Mouse (Mus musculus) G1E (cell line): Measurements from ENCODE around the gene Med12. TPM values are rescaled to one million over a fixed set of nuclear protein-coding genes. Genes with fewer than 3 reads are reported as not detected.

Source experiments
- ATAC-seq: 2 replicates; pipeline ENCODE4 v1.8.0; 2016; ENCODE audit warnings: mild to moderate bottlenecking; ENCODE audit not compliant: insufficient number of reproducible peaks, poor library complexity, low FRiP score, severe bottlenecking; ENCODE audit errors: extremely low read depth
- DNase-seq: peaks from one replicate; pipeline ENCODE4 v3.0.0; 2012; ENCODE audit warnings: low spot score
- H3K27me3 ChIP-seq: 2 replicates; pipeline ENCODE4 v1.6.1; 2012; ENCODE audit warnings: mild to moderate bottlenecking, low read length, inconsistent platforms; ENCODE audit not compliant: insufficient read depth
- H3K36me3 ChIP-seq: replicated peaks from 2 replicates; pipeline ENCODE3; 2012; ENCODE audit warnings: mild to moderate bottlenecking, inconsistent platforms
- H3K4me1 ChIP-seq: 2 replicates; pipeline ENCODE4 v1.6.1; 2012; ENCODE audit warnings: low read depth, low read length, inconsistent platforms, mixed read lengths; ENCODE audit not compliant: insufficient read depth
- H3K4me3 ChIP-seq: 2 replicates; pipeline ENCODE4 v1.5.1; 2012; ENCODE audit warnings: low read depth, mild to moderate bottlenecking, inconsistent platforms, low read length, moderate library complexity, mixed read lengths
- H3K9me3 ChIP-seq: replicated peaks from 2 replicates; pipeline ENCODE4 v1.6.1; 2012; ENCODE audit warnings: inconsistent platforms
- CTCF ChIP-seq: IDR thresholded peaks from 2 replicates; pipeline ENCODE4 v1.5.1; 2012; ENCODE audit warnings: low read depth, low read length, inconsistent platforms, mixed read lengths
- GATA1 ChIP-seq: IDR thresholded peaks from 2 replicates; pipeline ENCODE4 v1.6.1; 2012; ENCODE audit warnings: borderline replicate concordance, low read length, inconsistent platforms, mixed read lengths
- GATA2 ChIP-seq: IDR thresholded peaks from 2 replicates; pipeline ENCODE4 v1.6.1; 2012; ENCODE audit warnings: low read depth, low read length, inconsistent platforms, borderline replicate concordance
- POLR2AphosphoS5 ChIP-seq: IDR thresholded peaks from 2 replicates; pipeline ENCODE4 v1.6.1; 2012; ENCODE audit warnings: low read depth, low read length, inconsistent platforms; ENCODE audit not compliant: insufficient replicate concordance
- TAL1 ChIP-seq: conservative IDR thresholded peaks from 2 replicates; pipeline ENCODE4 v1.6.1; 2012; ENCODE audit warnings: low read depth, low read length, inconsistent platforms, mixed read lengths
- polyA plus RNA-seq: library from polyadenylated mRNA; stranded (reverse); fragments of >175 nt; gene quantifications from 2 replicates; pipeline ENCODE4 v1.2.3, GENCODE M21; 2012
- total RNA-seq, 2 experiments: library from RNA; stranded (forward) in 1 of 2; stranded (reverse) in 1 of 2; fragments of 200-1000 nt in 1 of 2; fragments of >200 nt in 1 of 2; fragmentation: Nextera tagmentation in 1 of 2; gene quantifications; 2 replicates each; pipeline ENCODE4 v1.2.3; 2014 to 2017

Med12 gene
- total and polyA plus RNA-seq, 3 experiments = 37.9 to 128 (median 44.8) TPM

DNA sequence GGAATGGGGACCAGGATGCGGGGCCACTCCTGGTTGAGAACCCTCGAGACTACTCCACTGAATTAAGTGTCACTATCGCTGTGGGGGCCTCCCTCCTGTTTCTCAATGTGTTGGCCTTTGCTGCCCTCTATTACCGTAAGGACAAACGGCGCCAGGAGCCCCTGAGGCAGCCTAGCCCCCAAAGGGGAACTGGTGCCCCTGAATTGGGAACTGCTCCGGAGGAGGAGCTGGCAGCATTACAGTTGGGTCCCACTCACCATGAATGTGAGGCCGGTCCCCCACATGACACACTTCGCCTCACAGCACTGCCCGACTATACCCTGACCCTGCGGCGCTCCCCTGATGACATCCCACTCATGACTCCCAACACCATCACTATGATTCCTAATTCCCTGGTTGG is 45.9 kb downstream of the Med12 start:
- no peaks in the 10 kb centered on the region for H3K4me1 ChIP-seq
- DNase-seq = no peak
- H3K36me3 ChIP-seq = no peaks in the 10 kb centered on the region
- TF ChIP-seq TAL1 (no peak), POLR2AphosphoS5 (no peak), GATA2 (no peak), GATA1 (no peak), CTCF (no peak)
- no peak overlapping the region for H3K4me3 ChIP-seq
- H3K27me3 ChIP-seq = peaks cover 14% of the 10 kb centered on the region
- H3K9me3 ChIP-seq = no peaks in the 10 kb centered on the region
- ATAC-seq = no peak

DNA sequence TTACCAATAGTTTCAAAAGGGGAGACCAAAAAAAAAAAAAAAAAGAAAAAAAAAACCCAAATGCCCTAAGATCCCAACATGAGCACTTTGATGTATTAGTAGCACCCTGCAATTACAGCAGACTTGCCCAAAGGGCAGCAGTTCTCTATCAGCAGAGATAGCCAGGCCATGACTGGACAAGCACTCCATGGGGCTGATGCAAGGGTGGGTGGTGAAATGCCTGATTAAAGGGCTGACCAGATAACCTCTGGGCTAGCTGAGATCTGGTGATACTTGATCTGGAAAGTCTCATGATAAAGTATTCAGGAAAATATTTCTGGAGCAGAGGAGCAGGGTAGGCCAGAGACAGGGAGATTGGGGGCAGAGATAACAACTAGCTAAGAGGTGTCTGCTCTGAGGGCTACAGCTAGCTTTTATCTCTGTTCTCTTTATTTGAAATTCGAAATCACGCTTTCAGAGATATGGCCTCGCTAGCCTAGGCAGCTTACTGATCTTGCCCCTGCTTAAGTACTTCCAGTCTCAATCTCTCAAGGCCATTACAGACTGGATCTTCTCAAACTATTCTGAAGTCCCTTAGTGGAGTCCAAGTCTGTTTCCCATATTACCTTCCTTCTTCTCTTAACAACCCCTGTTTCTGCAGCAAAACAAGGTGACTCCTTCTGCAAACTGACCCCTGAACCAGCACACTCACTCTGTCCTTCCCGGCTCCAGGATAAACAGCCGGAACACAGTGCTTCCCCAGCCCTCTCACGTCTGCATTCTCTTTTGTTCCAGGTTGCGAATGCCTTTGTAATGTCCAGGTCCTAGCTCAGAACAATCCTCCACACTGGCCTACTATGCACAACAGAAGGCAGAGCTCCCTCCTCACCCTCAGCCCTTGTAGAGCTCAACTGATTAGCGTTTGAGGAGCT is 52.4 kb downstream of the Med12 start:
- DNase-seq (no peak), ATAC-seq (no peak)
- Histone ChIP-seq H3K4me3 (no peak overlapping the region), H3K36me3 (no peaks in the 10 kb centered on the region), H3K9me3 (no peaks in the 10 kb centered on the region), H3K4me1 (peaks cover 15% of the 10 kb centered on the region; the same call in 1 of the 2 replicates), H3K27me3 (no peaks in the 10 kb centered on the region)
- no peak for TF ChIP-seq TAL1
- no peak for TF ChIP-seq GATA2
- TF ChIP-seq CTCF = no peak
- TF ChIP-seq POLR2AphosphoS5 = no peak
- TF ChIP-seq GATA1 = no peak

- no peaks in the 10 kb centered on the region for H3K9me3 ChIP-seq
- peak; percentile 70 for TF ChIP-seq CTCF
- no peak for TF ChIP-seq POLR2AphosphoS5
- H3K4me1 ChIP-seq = peaks cover 22% of the 10 kb centered on the region
- DNase-seq (peak; percentile 8), ATAC-seq (no peak)
- no peaks in the 10 kb centered on the region for H3K36me3 ChIP-seq
- H3K4me3 ChIP-seq = no peak overlapping the region
- no peaks in the 10 kb centered on the region for H3K27me3 ChIP-seq
These were observed 55.7 kb downstream of the Med12 start for GRCm38 (mm10) chrX:101329372-101330028.

- Histone ChIP-seq H3K27me3 (no peaks in the 10 kb centered on the region), H3K9me3 (no peaks in the 10 kb centered on the region), H3K4me3 (peak overlapping the region; percentile 55; the same call in 1 of the 2 replicates), H3K36me3 (no peaks in the 10 kb centered on the region), H3K4me1 (peaks cover 13% of the 10 kb centered on the region)
- no peak for DNase-seq
- no peak for TF ChIP-seq GATA2
- TF ChIP-seq CTCF = no peak
- no peak for TF ChIP-seq GATA1
- TF ChIP-seq TAL1 = no peak
- no peak for TF ChIP-seq POLR2AphosphoS5
- ATAC-seq = no peak
These were observed 58.2 kb downstream of the Med12 start for GRCm38 (mm10) chrX:101332031-101332374.

- peak overlapping the region; percentile 65 for H3K4me3 ChIP-seq
- H3K9me3 ChIP-seq = no peaks in the 10 kb centered on the region
- no peak for TF ChIP-seq TAL1
- TF ChIP-seq GATA1 = no peak
- TF ChIP-seq CTCF = no peak
- TF ChIP-seq GATA2 = no peak
- TF ChIP-seq POLR2AphosphoS5 = no peak
- no peaks in the 10 kb centered on the region for H3K27me3 ChIP-seq
- DNase-seq = peak; percentile 88
- H3K36me3 ChIP-seq = no peaks in the 10 kb centered on the region
- peak; percentile 98 for ATAC-seq
- peaks cover 13% of the 10 kb centered on the region for H3K4me1 ChIP-seq
These were observed 58.8 kb downstream of the Med12 start for GRCm38 (mm10) chrX:101332375-101333211.
